Mouse (Mus musculus): ENCODE measurements at regions not wholly inside any gene's neighbourhood (a gene's known extent, or its start where the extent isn't known, plus 50 kb on each side); places are given as distances from the start of the nearest gene placed in this dataset.
A peak's percentile ranks its signal among the peaks of the same experiment; 100 is the strongest.

DNA sequence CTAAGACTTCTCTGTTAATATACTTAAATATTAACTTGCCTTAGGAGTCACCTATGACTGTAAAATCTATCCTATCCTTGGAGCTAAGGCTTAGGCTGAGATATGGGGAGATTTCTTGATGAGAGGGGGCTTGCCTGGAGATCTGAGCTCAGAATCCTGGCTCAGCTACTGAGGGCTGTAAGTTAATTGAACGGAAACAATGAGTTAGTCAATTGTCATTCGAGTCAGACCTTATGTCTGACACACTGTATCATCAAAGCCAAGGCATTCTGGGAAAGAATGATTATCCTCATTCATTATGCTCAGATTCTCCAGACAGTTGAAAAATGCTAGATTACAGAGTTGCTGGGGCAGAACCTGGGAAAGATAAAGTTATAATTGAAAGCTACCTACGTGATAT, 118.5 kb downstream of the Zfp395 start:
- DNase-seq (ENCODE audit: inconsistent ontology term), result peak; percentile 14

GRCm38 (mm10) chr14:65479744-65480143, 121.6 kb downstream of the Zfp395 start:
- no peak for DNase-seq (ENCODE audit: inconsistent ontology term)

DNA sequence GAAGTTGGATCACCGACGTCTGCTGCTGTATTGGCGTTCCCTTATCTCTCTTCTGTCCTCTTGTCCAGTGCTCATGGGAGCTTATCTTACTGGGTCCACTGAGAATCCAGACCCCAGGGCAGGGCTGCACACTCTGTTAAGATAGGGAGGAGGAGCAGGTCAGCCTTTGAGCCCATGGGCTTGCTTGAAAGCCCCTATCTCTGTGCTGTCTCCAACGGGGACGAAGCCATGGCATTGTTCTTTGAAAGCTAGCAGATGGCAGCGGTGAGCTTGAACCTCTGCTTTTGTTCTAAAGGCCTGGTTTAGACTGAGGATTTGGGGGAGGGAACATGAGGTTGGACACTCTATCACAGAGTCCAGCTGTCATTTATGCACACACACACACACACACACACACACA, 122.2 kb downstream of the Zfp395 start:
- DNase-seq (ENCODE audit: inconsistent ontology term), result no peak

All from Muller cell, postnatal 12 days (primary cell).